Mouse (Mus musculus) lung, adult 2 months (tissue): ENCODE data around the gene Il17a. TPM values are rescaled to one million over a fixed set of nuclear protein-coding genes. Genes with fewer than 3 reads are reported as not detected.

Experiments
- DNase-seq: peaks from one replicate; pipeline ENCODE4 v3.0.0; 2022
- H3K4me1 ChIP-seq: fragments of 200-500 bp; 2 replicates; pipeline ENCODE4 v1.6.1; 2011; ENCODE audit warnings: low read length; ENCODE audit not compliant: control insufficient read depth, insufficient read depth
- H3K4me3 ChIP-seq: fragments of 200-500 bp; replicated peaks from 2 replicates; pipeline ENCODE3; 2011; ENCODE audit warnings: low read depth, mild to moderate bottlenecking, control low read depth, low read length; ENCODE audit errors: extremely low read depth
- CTCF ChIP-seq: fragments of 200-500 bp; IDR thresholded peaks from 2 replicates; pipeline ENCODE4 v1.5.1; 2011; ENCODE audit warnings: mild to moderate bottlenecking, low read length, control low read depth; ENCODE audit not compliant: insufficient read depth
- POLR2A ChIP-seq: fragments of 200-500 bp; IDR thresholded peaks from 2 replicates; pipeline ENCODE4 v1.6.1; 2011; ENCODE audit warnings: low read depth, mild to moderate bottlenecking, control low read depth, low read length, borderline replicate concordance; ENCODE audit errors: extremely low read depth
- WGBS: fragments of 180-500 bp; shearing (Covaris S2); methylation state at CpG from one replicate; pipeline ENCODE4 v1.1.7; 2018; 5-methylcytosine and 5-hydroxymethylcytosine counted together
- polyA plus RNA-seq: library from polyadenylated mRNA; depleted of rRNA; stranded (reverse); fragments of >200 nt; gene quantifications from 2 replicates; pipeline ENCODE4 v1.2.3, GENCODE M21; 2012; rRNA removed

Gene Il17a
- polyA plus RNA-seq, result not detected in 2 replicates

GRCm38 (mm10) chr1:20730903-20731302, at the start of gene Il17a:
Il17a (plus strand) TSS chr1:20730905.
- WGBS, result 87% methylated on average over 10 of the region's 10 CpGs
- DNase-seq, result no peak
- TF ChIP-seq CTCF, result no peak
- TF ChIP-seq POLR2A, result no peak

GRCm38 (mm10) chr1:20682849-20683248, 47.9 kb upstream of the Il17a start:
- no peaks in the 10 kb centered on the region for H3K4me1 ChIP-seq
- no peak for TF ChIP-seq CTCF
- no peak for TF ChIP-seq POLR2A
- H3K4me3 ChIP-seq, result no peak overlapping the region
- no peak for DNase-seq

More at GRCm38 (mm10) chr1:20730903-20731302, at the start of gene Il17a:
- Histone ChIP-seq H3K4me1 (no peaks in the 10 kb centered on the region), H3K4me3 (no peak within 1 kb of the TSS)

DNA sequence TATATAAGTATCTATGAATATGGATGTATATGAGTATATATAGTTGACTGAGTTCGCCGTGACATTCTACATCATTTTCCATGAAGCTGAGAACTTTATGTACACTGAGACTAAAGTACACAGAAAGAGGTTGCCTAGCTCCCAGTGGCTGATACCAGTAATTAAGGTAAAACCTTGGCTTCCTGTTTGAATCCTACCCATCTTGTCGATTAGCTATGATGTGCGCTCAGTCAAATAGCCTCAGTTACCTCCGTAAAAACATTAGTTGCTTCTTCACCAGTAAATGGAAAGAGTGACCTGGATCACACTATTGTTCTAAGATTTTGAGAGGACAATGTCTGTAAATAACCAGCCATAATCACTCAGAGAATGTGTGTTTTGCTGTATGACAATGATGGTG, 47.3 kb upstream of the Il17a start:
- WGBS, result 88% methylated on average over 5 of the region's 5 CpGs
- DNase-seq, result no peak
- TF ChIP-seq CTCF (no peak), POLR2A (no peak)
- no peaks in the 10 kb centered on the region for H3K4me1 ChIP-seq
- H3K4me3 ChIP-seq, result no peak overlapping the region

- Histone ChIP-seq H3K4me1 (no peaks in the 10 kb centered on the region), H3K4me3 (no peak overlapping the region)
- no peak for DNase-seq
- 76% methylated on average over 3 of the region's 3 CpGs for WGBS
- no peak for TF ChIP-seq CTCF
- TF ChIP-seq POLR2A, result no peak
These were observed 46.9 kb upstream of the Il17a start for GRCm38 (mm10) chr1:20683853-20684252.

DNA sequence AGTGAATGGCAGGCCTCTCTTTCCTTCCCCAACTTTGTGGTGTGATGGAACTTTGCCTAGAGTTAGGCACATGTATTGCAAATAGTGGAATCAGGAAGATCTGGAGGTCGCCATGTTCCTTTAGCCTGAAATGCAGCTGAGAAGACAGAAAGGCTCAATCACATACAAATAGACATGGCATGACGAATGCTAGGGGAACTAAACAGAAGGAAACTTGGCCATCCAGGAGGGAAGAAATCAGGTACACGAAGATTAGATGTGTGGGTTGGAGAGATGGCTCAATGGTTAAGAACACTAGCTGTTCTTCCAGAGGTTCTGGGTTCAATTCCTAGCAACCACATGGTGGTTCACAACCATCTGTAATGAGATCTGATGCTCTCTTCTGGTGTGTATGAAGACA, 46.3 kb upstream of the Il17a start:
- Histone ChIP-seq H3K4me1 (no peaks in the 10 kb centered on the region), H3K4me3 (no peak overlapping the region)
- 83% methylated on average over 3 of the region's 3 CpGs for WGBS
- TF ChIP-seq CTCF (no peak), POLR2A (no peak)
- no peak for DNase-seq

DNA sequence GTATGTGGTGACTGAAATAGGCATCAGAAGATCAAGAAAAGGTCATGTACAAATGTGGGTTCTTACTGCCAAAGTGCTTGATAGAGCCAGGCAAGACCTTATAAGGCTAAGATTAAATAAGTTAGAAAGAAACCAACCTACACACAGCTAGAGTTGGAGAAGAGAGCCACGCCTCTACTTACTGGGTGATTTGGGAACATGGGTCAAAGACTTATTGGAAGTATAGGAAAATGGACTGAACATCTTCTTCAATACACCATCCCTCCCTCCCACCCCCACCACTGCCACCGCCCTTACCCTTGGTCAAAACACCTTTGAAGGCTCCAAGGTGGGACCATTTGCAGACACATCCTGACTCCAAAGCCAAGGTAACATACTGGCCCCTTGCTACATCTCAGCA, 45.3 kb upstream of the Il17a start:
- no peak for TF ChIP-seq CTCF
- no peak for TF ChIP-seq POLR2A
- Histone ChIP-seq H3K4me3 (no peak overlapping the region), H3K4me1 (no peaks in the 10 kb centered on the region)
- DNase-seq, result no peak
- 78% methylated on average over 2 of the region's 2 CpGs for WGBS

DNA sequence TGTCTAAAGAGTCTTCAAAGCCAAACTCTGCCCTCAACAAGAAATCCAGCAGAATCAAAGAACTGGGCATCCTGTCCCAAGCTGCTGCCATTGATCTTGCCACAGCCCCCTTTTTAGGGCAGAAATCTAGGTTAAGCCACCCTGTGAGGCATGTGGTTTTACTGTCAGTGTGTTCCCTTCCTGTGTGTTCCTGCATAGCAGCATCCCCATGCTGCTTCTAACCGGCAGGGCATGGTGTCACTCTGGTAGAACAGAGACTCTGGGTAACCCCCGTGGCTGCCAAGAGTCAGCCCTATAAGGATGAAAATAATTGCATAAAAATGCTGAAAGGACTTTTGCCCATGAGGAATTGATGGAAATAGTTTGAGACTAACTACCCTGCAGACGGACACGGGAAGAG, 44.8 kb upstream of the Il17a start:
- no peak for TF ChIP-seq POLR2A
- no peak for TF ChIP-seq CTCF
- Histone ChIP-seq H3K4me1 (no peaks in the 10 kb centered on the region), H3K4me3 (no peak overlapping the region)
- 75% methylated on average over 4 of the region's 4 CpGs for WGBS
- DNase-seq, result no peak

- TF ChIP-seq CTCF (no peak), POLR2A (no peak)
- 84% methylated on average over 8 of the region's 8 CpGs for WGBS
- Histone ChIP-seq H3K4me1 (no peaks in the 10 kb centered on the region), H3K4me3 (no peak overlapping the region)
- DNase-seq, result no peak
These were observed 39.4 kb upstream of the Il17a start for GRCm38 (mm10) chr1:20691336-20691735.

DNA sequence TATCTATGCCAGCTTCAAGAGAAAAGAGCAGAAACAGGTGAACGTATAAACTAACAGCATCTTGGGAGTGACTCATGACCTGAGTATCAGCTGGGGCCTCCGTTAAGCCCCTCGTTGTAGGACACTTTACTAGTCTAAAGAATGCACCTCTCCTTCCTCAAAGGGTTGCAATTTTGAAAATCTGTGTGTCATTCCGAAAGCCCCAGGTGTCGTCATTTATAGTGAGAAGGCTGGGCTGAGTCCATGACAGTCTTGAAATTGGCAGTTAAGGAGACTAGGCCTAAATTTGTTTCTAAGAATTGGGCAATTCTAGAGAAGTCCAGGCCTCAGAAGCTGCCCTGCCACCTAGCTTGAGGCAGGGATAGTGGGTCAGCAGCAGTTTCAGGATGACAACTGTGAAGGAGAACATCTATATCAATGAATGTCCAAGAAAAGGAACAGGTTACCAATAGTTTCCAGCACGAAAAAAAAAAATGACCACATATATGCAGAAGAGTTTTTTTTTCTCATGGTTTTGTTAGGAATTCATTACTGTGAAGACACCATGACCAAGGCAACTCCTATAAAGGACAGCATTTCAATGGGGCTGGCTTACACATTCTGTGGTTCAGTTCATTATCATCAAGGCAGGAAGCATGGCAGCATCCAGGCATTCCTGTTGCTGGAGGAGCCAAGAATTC, 36.9 kb upstream of the Il17a start:
- DNase-seq, result no peak
- Histone ChIP-seq H3K4me1 (no peaks in the 10 kb centered on the region), H3K4me3 (no peak overlapping the region)
- 70% methylated on average over 6 of the region's 6 CpGs for WGBS
- TF ChIP-seq POLR2A, result no peak
- TF ChIP-seq CTCF, result no peak

GRCm38 (mm10) chr1:20700011-20700410, 30.7 kb upstream of the Il17a start:
- Histone ChIP-seq H3K4me1 (no peaks in the 10 kb centered on the region), H3K4me3 (no peak overlapping the region)
- WGBS, result 62% methylated on average over 3 of the region's 3 CpGs
- TF ChIP-seq POLR2A, result no peak
- TF ChIP-seq CTCF, result no peak
- no peak for DNase-seq
